Mouse (Mus musculus) lung, embryonic 15.5 days (tissue): Measurements from ENCODE around the gene Olfr111. TPM values are rescaled to one million over a fixed set of nuclear protein-coding genes. Genes with fewer than 3 reads are reported as not detected.

Experiments used
- ATAC-seq: fragments of 200-750 bp; cut with Nextera tagmentation; 2 replicates; pipeline ENCODE4 v1.8.0; 2017; ENCODE audit warnings: moderate number of reproducible peaks, borderline replicate concordance; ENCODE audit not compliant: low FRiP score, low TSS enrichment; ENCODE audit errors: extremely low read depth
- H3K27ac ChIP-seq: fragments of 300-500 bp; sonication (generic); 2 replicates; pipeline ENCODE4 v1.5.1; 2015; ENCODE audit warnings: moderate library complexity, mild to moderate bottlenecking, inconsistent platforms
- H3K27me3 ChIP-seq: fragments of 300-500 bp; sonication (generic); 2 replicates; pipeline ENCODE4 v1.6.1; 2015; ENCODE audit warnings: inconsistent platforms
- H3K36me3 ChIP-seq: fragments of 300-500 bp; sonication (generic); 2 replicates; pipeline ENCODE4 v1.6.1; 2015; ENCODE audit warnings: inconsistent platforms
- H3K4me1 ChIP-seq: fragments of 300-500 bp; sonication (generic); 2 replicates; pipeline ENCODE4 v1.6.1; 2015; ENCODE audit warnings: inconsistent platforms
- H3K4me2 ChIP-seq: fragments of 300-500 bp; sonication (generic); 2 replicates; pipeline ENCODE4 v1.6.1; 2015; ENCODE audit warnings: inconsistent platforms, mild to moderate bottlenecking, moderate library complexity
- H3K4me3 ChIP-seq: fragments of 300-500 bp; sonication (generic); 2 replicates; pipeline ENCODE4 v1.5.1; 2015; ENCODE audit warnings: mild to moderate bottlenecking, inconsistent platforms
- H3K9ac ChIP-seq: fragments of 300-500 bp; sonication (generic); 2 replicates; pipeline ENCODE4 v1.6.1; 2015; ENCODE audit warnings: inconsistent platforms
- H3K9me3 ChIP-seq: fragments of 300-500 bp; sonication (generic); 2 replicates; pipeline ENCODE4 v1.6.1; 2016; ENCODE audit warnings: inconsistent platforms
- polyA plus RNA-seq: library from polyadenylated mRNA; unstranded; fragments of >200 nt; fragmentation: Nextera tagmentation; extraction: Ambion mirVana; gene quantifications from 2 replicates; pipeline ENCODE4 v1.2.1, GENCODE M21; 2015

The Olfr111 gene
- polyA plus RNA-seq, 1 experiment from 2014 or later: not detected

GRCm38 (mm10) chr17:37577563-37577962, 69.7 kb downstream of the Olfr111 start, which contains the start of gene Olfr113:
Gene Olfr113 (minus strand): TSS chr17:37577663.
- no peaks in the 10 kb centered on the region for H3K9me3 ChIP-seq

More at GRCm38 (mm10) chr17:37577563-37577962, 69.7 kb downstream of the Olfr111 start, which contains the start of gene Olfr113:
- Histone ChIP-seq H3K27ac (no peak within 1 kb of the TSS), H3K4me2 (no peak within 1 kb of the TSS), H3K27me3 (no peaks in the 10 kb centered on the region), H3K4me3 (no peak within 1 kb of the TSS), H3K4me1 (no peaks in the 10 kb centered on the region), H3K36me3 (no peaks in the 10 kb centered on the region), H3K9ac (no peak within 1 kb of the TSS)
- ATAC-seq: no peak

Other genes with a start within 250 kb of the Olfr111 start
- not detected in 2 replicates for gene Olfr98, start 244.3 kb upstream of the Olfr111 start, polyA plus RNA-seq
- gene H2-M3, start 237.8 kb upstream of the Olfr111 start, polyA plus RNA-seq: 2.2 and 3.0 TPM in 2 replicates
- not detected in 2 replicates for gene Olfr99, start 224.6 kb upstream of the Olfr111 start, polyA plus RNA-seq
- not detected in 2 replicates for gene Olfr101, start 203.7 kb upstream of the Olfr111 start, polyA plus RNA-seq
- not detected in 2 replicates for gene Olfr102, start 191.0 kb upstream of the Olfr111 start, polyA plus RNA-seq
- not detected in 2 replicates for gene Olfr103, start 168.3 kb upstream of the Olfr111 start, polyA plus RNA-seq
- not detected in 2 replicates for gene Olfr104-ps, start 148.4 kb upstream of the Olfr111 start, polyA plus RNA-seq
- not detected in 2 replicates for gene Olfr105-ps, start 129.0 kb upstream of the Olfr111 start, polyA plus RNA-seq
- not detected in 2 replicates for gene Olfr106-ps, start 117.6 kb upstream of the Olfr111 start, polyA plus RNA-seq
- gene Olfr107, start 108.8 kb upstream of the Olfr111 start, polyA plus RNA-seq: not detected in 2 replicates
- not detected in 2 replicates for gene Olfr108, start 62.5 kb upstream of the Olfr111 start, polyA plus RNA-seq
- not detected in 2 replicates for gene Olfr109, start 49.1 kb upstream of the Olfr111 start, polyA plus RNA-seq
- gene H2-M2, start 24.5 kb upstream of the Olfr111 start, polyA plus RNA-seq: 0.11 TPM in 1 of 2 replicates, not detected in the other
- not detected in 2 replicates for gene Olfr110, start 15.6 kb upstream of the Olfr111 start, polyA plus RNA-seq
- gene Olfr112, start 61.4 kb downstream of the Olfr111 start, polyA plus RNA-seq: not detected in 2 replicates
- gene Olfr113, start 69.6 kb downstream of the Olfr111 start, polyA plus RNA-seq: not detected in 2 replicates
- not detected in 2 replicates for gene Olfr114, start 84.7 kb downstream of the Olfr111 start, polyA plus RNA-seq
- gene Olfr115, start 119.1 kb downstream of the Olfr111 start, polyA plus RNA-seq: not detected in 2 replicates
- gene Olfr116, start 119.2 kb downstream of the Olfr111 start, polyA plus RNA-seq: not detected in 2 replicates
- not detected in 2 replicates for gene Olfr117, start 155.8 kb downstream of the Olfr111 start, polyA plus RNA-seq
- gene Olfr118, start 159.0 kb downstream of the Olfr111 start, polyA plus RNA-seq: not detected in 2 replicates
- gene Olfr119, start 188.5 kb downstream of the Olfr111 start, polyA plus RNA-seq: not detected in 2 replicates
- gene Olfr120, start 213.8 kb downstream of the Olfr111 start, polyA plus RNA-seq: not detected in 2 replicates
- not detected in 2 replicates for gene Olfr121, start 240.8 kb downstream of the Olfr111 start, polyA plus RNA-seq